16 mouse cellular contexts compared by ENCODE assay signal in the genomic region with DNA sequence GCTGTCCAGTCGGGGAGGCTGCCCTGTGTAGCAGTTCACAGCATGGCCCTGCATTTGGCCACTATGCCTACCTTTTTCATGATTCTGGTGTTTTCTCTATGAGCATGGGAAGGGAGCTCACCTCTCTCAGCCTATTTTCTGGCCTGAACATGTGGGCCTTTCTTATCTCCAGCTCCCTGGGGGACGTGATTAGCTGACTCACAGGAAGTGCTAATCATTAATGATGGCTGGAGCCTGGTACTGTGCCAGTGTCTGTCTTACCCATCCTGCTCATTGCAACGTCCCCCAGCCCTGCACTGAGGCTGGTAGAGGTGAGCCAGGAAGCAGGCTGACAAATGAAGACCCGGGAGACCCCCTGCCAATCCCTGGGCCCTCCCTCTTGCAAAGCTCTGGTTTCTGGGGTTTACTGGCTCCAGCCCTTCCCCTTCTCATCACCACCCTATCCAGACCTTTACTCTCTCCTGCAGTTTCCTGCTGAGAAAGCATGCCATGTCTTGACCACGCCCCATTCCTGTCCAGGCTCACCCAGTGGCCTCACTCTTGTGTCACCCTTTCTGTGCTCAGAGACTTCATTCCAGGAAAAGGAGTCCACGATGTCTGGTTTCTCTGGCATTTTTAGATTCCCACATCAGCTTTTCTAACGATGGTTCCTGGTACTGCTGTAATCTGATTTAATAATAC.
DNase-seq lines count a peak whose midpoint lies in the region; ATAC-seq lines count a peak whose summit lies in the region.
"Had no signal": no experiment of that assay in that cellular context is flagged by ENCODE, and none has a peak within 500 bp of the region (broad histone marks: within the 10 kb centered on the region; RNA-seq: fewer than 3 reads in every experiment).

No protein-coding gene starts in this region.

- H3K4me1 ChIP-seq in intestine, embryonic 14.5 days (replicated peaks; ENCODE audit: control insufficient read depth, insufficient read depth, low read length): no peaks in the 10 kb centered on the region
- no peaks in the 10 kb centered on the region; the same call in 1 of the 2 replicates for H3K4me1 ChIP-seq in forebrain, embryonic 14.5 days (ENCODE audit: control insufficient read depth, insufficient read depth, low read length)
- H3K4me1 ChIP-seq: embryonic facial prominence, embryonic 15.5 days; forebrain, embryonic 15.5 days; neural tube, embryonic 12.5 days had no signal

- WGBS in intestine, embryonic 14.5 days: 56% methylated on average over 7 of the region's 7 CpGs
- WGBS in forebrain, embryonic 14.5 days: 66% methylated on average over 7 of the region's 7 CpGs

- no peaks in the 10 kb centered on the region for H3K36me3 ChIP-seq in intestine, embryonic 14.5 days (ENCODE audit: control insufficient read depth, insufficient read depth, low read length)
- no peaks in the 10 kb centered on the region for H3K36me3 ChIP-seq in forebrain, embryonic 14.5 days (ENCODE audit: control insufficient read depth, insufficient read depth, low read length)
- H3K36me3 ChIP-seq: embryonic facial prominence, embryonic 15.5 days; forebrain, embryonic 15.5 days; limb, embryonic 10.5 days; neural tube, embryonic 12.5 days had no signal

- H3K4me2 ChIP-seq in intestine, embryonic 14.5 days (ENCODE audit: low read length): no peak overlapping the region
- H3K4me2 ChIP-seq in forebrain, embryonic 14.5 days (ENCODE audit: low read length): no peak overlapping the region
- H3K4me2 ChIP-seq: embryonic facial prominence, embryonic 15.5 days; forebrain, embryonic 15.5 days; neural tube, embryonic 12.5 days had no signal

- no peak overlapping the region for H3K4me3 ChIP-seq in intestine, embryonic 14.5 days (ENCODE audit: low read depth, low read length)
- H3K4me3 ChIP-seq in forebrain, embryonic 14.5 days (ENCODE audit: low read depth, low read length): no peak overlapping the region
- H3K4me3 ChIP-seq: embryonic facial prominence, embryonic 15.5 days; forebrain, embryonic 15.5 days; gastrocnemius, adult 2 months; limb, embryonic 10.5 days; neural tube, embryonic 12.5 days had no signal

- no peaks in the 10 kb centered on the region for H3K27me3 ChIP-seq in intestine, embryonic 14.5 days (replicated peaks; ENCODE audit: control insufficient read depth, insufficient read depth, low read length)
- H3K27me3 ChIP-seq in forebrain, embryonic 14.5 days (replicated peaks; ENCODE audit: control insufficient read depth, insufficient read depth, low read length): no peaks in the 10 kb centered on the region
- H3K27me3 ChIP-seq: embryonic facial prominence, embryonic 15.5 days; forebrain, embryonic 15.5 days; neural tube, embryonic 12.5 days had no signal

- H3K9me3 ChIP-seq in intestine, embryonic 14.5 days (ENCODE audit: control insufficient read depth, low read length): no peaks in the 10 kb centered on the region
- H3K9me3 ChIP-seq in forebrain, embryonic 14.5 days (replicated peaks; ENCODE audit: control insufficient read depth, low read length): no peaks in the 10 kb centered on the region
- H3K9me3 ChIP-seq: embryonic facial prominence, embryonic 15.5 days; forebrain, embryonic 15.5 days; limb, embryonic 10.5 days; neural tube, embryonic 12.5 days had no signal

- H3K27ac ChIP-seq in intestine, embryonic 14.5 days (ENCODE audit: low read depth): no peak overlapping the region
- H3K27ac ChIP-seq in forebrain, embryonic 14.5 days (ENCODE audit: low read depth, low read length): no peak overlapping the region
- H3K27ac ChIP-seq: embryonic facial prominence, embryonic 15.5 days; forebrain, embryonic 15.5 days; gastrocnemius, adult 2 months; kidney, postnatal 0 days; limb, embryonic 10.5 days; liver, embryonic 14.5 days; neural tube, embryonic 12.5 days had no signal

- peak; percentile 22 for DNase-seq in kidney, adult 9 months
- no peak for DNase-seq in kidney, adult 11 months
- DNase-seq in 3134 (ENCODE audit: extremely low read depth, insufficient read length, low spot score) (peak; percentile 29), 416B (ENCODE audit: low read depth) (peak; percentile 39)
- DNase-seq in intestine, embryonic 14.5 days (ENCODE audit: low spot score): peak; percentile 52
- DNase-seq in forebrain, embryonic 14.5 days (ENCODE audit: low spot score): no peak
- DNase-seq in ovary, adult 18-20 months (ENCODE audit: low spot score): no peak
- DNase-seq: cerebellum, adult 11 months; gastrocnemius, adult 2 months had no signal

- no peak overlapping the region for H3K9ac ChIP-seq in intestine, embryonic 14.5 days (ENCODE audit: low read length)
- no peak overlapping the region for H3K9ac ChIP-seq in forebrain, embryonic 14.5 days (ENCODE audit: low read length)
- H3K9ac ChIP-seq: embryonic facial prominence, embryonic 15.5 days; forebrain, embryonic 15.5 days; liver, embryonic 14.5 days; neural tube, embryonic 12.5 days had no signal

- peak; percentile 43; the same call in 1 of the 2 replicates for ATAC-seq in intestine, embryonic 14.5 days (replicated peaks; ENCODE audit: low FRiP score, low TSS enrichment, low read depth)
- ATAC-seq in forebrain, embryonic 14.5 days: no peak
- ATAC-seq: forebrain, embryonic 15.5 days; midbrain, embryonic 16.5 days had no signal

Comparison
In these comparisons a context has a peak if more than half of its experiments do, and no peak if none do; other contexts are left out.
1. DNase-seq: peak in kidney, adult 9 months (single experiment), 3134 (single experiment), 416B (single experiment) and intestine, embryonic 14.5 days (single experiment); none in kidney, adult 11 months (single experiment), forebrain, embryonic 14.5 days (single experiment) and ovary, adult 18-20 months (single experiment).